Mouse (Mus musculus) mature B cell (primary cell): ENCODE measurements around the gene Scfd2.

ENCODE experiments used
- in situ Hi-C: fragments of 300-500 bp; cut with MboI; formaldehyde crosslinking; loops from 2 replicates; pipeline ENCODE4 v1.14.3; 2019

The Scfd2 gene

DNA sequence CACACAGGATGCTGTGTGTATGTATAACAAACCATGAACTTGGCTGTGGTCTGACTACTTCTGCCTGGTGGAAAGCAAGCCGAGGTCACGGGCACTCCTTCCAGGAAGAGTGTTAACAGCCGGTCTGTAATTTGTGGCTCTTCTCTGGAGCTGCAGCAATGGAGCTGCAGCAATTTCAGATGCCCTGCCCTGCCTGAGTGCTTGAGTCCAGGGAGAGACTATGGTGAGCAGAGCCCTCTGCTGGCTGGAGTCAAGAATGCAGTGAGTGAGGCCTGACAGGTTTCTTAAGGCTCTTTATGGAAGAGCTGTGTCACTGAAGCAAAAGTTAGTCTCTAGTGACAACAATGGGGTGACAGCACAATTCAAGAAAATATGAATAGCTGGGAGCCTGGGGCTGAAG lies 253.8 kb downstream of the Scfd2 start:
- in situ Hi-C loops, result no loop called here

- in situ Hi-C loops, result no loop called here
Observed at GRCm38 (mm10) chr5:74277216-74277615, 254.3 kb downstream of the Scfd2 start.

DNA sequence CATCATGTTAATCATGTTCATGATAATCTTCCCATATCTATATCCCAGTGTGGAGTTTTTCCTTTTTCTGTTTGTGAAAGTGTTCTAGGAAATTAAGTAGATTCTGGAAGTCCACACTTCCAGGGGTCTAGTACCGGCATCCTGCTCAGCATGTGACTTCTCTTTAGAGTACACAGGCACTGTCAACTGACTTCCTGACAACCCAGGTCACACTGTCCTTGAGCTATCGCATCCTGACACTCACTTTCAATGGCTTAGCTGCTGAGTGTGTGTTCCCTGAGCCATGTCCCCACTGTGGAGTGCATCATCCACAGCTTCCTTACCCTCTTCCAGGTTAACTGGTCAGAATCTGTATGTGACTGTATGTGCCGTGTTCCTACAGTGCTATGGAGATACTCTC lies 258.2 kb downstream of the Scfd2 start:
- in situ Hi-C loops, result no loop called here

DNA sequence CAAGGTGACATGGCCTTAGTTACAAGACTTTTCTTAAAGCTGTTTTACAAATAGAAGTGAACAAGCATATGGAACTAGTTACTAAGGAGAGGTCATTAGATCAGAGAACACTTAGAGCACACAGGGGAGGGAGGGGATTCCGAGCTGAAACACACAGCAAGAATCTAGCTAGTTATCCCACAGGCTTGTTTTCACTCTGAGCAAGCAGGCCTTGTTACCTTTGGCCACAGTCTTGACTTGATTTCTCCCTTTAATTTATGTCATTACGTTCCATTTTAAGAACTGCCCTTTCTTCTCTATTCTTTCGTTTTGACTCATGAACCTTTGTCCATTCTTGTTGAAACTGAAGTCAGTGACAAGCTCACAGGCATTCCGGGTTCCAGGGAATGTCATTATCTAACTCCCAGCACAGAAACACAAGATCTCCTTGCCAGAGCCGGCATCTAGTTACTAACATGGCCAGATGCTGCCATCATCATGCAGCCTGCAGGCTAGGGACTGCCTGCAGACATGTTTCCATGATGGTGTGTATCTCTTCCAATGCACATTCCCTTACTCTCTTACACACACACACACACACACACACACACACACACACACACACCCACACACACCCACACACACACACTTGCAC lies 263.7 kb downstream of the Scfd2 start:
- in situ Hi-C loops, result no loop called here

- in situ Hi-C loops, result no loop called here
Observed at GRCm38 (mm10) chr5:74267196-74267595, 264.4 kb downstream of the Scfd2 start.

- in situ Hi-C loops, result no loop called here
Observed at GRCm38 (mm10) chr5:74266476-74266819, 265.1 kb downstream of the Scfd2 start.

DNA sequence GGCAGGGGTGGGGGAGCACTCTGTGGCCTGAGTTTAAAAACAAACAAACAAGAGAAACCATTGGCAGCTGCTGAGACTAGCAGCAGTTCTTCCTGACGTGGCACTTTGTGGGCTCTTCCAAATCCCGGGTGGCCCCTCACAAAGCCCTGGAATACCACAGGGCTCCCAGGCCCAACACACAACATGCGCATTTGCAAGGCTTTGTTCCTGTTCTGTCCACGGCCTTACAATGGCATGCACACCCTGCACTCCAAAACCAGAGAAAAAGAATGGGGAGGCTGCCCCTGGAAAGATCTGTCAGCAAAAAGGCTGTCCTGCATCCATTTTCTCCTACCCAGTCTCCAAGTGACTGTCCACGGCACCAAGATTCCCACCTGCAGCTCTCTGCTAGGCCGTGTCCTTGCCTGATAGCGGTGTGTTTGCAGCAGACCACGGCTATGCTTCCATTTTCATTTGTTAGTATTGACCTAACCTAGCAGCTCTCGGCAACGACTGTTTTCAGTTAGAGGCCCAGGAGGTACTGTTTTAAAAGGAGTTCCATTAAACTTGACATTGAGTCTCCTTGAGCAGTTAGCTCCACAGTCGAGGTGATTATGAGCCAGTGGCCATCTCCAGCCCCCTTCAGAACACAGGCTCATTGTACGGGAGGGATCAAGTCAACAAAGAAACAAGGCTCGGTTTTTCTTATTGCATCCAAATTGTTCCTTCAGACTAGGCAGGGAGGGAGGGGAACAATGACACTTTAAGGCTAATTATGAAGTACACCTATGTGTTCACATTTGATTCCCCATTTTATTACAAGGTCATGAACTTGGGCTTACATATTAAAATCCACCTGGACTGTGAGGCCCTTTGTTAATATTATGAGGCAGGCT lies 265.7 kb downstream of the Scfd2 start:
- in situ Hi-C loops, result no loop called here

DNA sequence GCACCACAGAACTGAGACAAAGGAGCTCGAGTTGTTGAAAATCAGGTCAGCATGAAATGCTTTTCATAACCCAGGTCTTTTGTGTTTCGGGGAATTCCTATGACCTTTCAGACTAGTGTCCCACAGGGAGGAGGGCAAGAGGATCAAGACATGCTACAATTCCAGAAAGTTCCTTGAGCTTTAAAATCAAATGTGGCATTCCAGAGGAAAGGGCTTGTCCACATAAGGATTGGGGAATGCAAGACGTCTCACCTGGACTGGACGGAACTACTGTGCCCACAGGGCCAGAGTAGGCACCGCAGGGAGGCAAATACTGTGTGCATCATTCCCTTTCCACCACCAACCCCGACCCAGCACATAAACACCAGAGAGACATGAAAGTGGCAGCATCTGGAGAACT lies 266.4 kb downstream of the Scfd2 start:
- in situ Hi-C loops, result no loop called here

DNA sequence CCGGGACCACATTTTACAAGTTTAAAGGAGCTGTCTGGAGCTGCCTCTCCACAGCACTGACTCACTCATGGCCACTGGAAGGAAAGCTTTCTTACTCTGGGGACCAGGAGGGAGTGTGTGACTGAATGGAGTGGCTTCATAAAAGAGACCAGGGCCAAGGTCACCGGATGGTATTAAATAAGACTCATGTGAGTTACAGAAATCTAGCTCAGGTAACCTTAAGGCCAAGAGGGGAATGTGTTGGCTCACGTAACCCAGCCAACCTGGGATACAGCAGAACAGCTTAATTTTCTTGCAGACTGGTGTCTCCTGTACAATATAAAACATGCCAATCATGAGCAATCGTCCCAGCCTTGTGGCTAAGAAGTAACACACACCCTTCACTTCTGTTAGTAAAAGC lies 267.0 kb downstream of the Scfd2 start:
- in situ Hi-C loops, result no loop called here

DNA sequence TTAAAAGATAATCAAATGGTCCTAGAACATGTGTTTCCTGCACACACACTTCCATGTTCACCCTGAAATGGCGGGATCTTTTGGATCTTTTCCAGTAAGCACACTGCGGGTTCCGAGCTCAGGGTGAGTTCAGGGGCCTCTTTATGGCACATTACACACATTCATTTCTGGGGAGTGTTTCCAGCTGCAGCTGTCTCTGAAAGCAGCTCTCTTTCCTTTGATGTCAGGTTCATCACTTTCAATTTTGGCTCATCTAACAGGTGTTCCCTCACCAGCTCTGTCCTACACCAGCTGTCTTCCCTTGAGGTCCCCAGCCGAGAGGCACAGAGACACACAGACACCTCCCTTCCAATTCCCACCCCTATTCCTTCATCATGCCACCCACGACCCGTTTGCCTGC lies 270.5 kb downstream of the Scfd2 start:
- in situ Hi-C loops, result no loop called here

- in situ Hi-C loops, result no loop called here
Observed at GRCm38 (mm10) chr5:74260378-74260809, 271.2 kb downstream of the Scfd2 start.

DNA sequence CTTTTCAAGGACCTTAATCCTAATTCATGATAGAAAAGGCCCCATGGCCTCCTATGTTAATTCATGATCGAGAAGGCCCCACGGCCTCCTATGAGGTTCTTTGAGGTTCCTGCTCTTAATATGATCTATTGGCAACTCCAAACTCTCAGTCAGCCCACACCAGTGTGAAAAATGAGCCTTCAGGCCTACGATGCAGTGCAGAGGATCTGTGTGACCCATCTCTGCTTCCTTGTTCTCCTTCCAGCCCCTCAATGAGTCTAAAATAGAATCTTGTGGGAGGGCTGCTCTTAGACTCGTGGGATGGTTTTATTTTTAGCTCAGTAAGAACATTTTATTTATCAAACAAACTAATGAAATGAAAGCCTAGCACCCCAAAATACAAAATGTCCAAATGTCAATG lies 274.9 kb downstream of the Scfd2 start:
- in situ Hi-C loops, result no loop called here

GRCm38 (mm10) chr5:74254996-74255395 lies 276.6 kb downstream of the Scfd2 start:
- in situ Hi-C loops, result no loop called here

GRCm38 (mm10) chr5:74253724-74254328 lies 277.7 kb downstream of the Scfd2 start:
- in situ Hi-C loops, result no loop called here

DNA sequence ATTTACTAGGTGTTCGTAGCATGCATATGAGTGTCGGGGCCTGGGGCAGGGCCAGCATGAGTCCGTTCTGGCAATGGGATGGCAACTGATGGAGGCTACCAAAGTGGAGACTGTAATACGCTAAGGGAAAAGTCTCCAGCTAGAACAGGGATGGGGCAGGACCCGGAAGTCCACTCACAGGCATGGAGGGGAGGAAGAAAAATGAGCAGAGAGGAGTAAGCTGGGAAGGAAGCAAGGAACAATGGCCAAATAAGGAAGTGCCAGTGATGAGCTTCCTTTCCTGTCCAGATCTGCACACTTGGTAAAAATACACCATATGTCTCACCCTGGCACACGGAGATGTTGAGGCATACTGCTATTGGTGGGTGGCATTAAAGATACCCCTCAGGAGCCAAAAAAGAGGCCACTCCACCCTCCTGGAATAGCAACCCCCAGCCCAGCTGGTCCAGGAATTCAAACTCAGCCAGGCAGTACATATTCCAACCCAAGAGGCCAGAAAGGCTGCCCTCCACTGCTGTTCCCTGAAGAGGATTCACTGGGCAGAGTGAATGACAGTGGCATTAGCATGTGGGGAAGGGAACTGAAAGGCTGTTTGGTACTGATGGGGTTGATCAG lies 278.8 kb downstream of the Scfd2 start:
- in situ Hi-C loops, result no loop called here

DNA sequence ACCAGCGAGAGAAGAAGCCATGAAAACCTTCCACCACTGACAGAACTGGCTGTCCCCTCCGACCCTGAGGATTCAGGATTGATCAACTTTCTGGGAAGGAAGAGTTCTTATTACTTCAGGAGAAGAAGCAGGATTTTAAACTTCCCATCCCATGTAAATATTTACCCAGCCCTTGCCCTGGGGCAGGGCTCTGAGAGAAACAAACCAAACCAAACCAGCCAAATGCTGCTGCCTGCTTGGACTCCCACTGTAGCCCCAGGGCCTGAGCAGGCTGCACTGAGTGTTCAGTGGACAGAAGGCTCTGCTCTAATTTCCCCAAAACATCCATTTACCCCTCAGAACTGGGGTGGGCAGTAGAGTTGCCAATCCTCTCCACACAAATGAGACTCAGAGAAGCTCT lies 280.6 kb downstream of the Scfd2 start:
- in situ Hi-C loops, result no loop called here

- in situ Hi-C loops, result no loop called here
Observed at GRCm38 (mm10) chr5:74250308-74250707, 281.3 kb downstream of the Scfd2 start.

DNA sequence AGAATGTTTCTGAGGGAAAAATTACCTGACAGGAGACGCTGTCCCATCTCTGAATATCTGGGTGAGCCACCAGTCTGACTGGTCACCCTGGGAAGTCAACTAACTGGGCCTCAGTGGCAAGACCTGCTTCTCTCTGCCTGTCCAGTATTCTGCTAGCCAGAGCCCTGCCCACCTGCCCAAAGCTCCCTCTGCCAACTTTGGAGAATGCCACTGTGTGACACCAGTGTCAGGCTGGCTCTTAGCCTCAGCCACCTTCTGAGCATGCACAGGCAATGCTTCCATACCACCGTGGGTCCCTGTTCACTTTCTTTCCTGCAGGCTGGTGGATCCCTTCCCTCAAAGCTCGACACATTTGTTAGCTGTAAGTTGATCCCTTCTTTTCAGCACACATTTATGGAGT lies 281.8 kb downstream of the Scfd2 start:
- in situ Hi-C loops, result no loop called here

DNA sequence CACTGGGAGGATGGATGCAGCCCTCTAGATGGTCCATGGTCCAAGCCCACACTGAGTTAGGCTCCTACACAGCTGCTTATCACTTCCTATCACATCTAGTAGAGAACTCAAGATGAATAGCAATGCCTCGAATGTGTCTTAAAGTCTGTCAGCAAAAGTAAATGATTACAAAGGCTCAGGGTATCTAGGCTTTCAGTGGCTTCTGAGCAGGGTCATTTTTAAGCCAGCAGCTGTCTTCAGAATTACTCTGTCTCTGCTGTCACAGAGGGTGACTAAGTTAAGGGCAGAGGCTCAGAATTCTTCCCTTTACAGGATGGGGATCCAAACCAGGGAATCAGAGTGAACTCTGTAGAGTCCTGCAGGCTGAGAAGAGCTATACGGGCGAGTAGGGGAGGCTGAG lies 284.6 kb downstream of the Scfd2 start:
- in situ Hi-C loops, result no loop called here

- in situ Hi-C loops, result no loop called here
Observed at GRCm38 (mm10) chr5:74246453-74246852, 285.1 kb downstream of the Scfd2 start.

- in situ Hi-C loops, result no loop called here
Observed at GRCm38 (mm10) chr5:74245641-74246145, 285.9 kb downstream of the Scfd2 start.

- in situ Hi-C loops, result no loop called here
Observed at GRCm38 (mm10) chr5:74244406-74245019, 287.0 kb downstream of the Scfd2 start.
